ENCODE assay signal across 11 mouse cellular contexts in the genomic region with DNA sequence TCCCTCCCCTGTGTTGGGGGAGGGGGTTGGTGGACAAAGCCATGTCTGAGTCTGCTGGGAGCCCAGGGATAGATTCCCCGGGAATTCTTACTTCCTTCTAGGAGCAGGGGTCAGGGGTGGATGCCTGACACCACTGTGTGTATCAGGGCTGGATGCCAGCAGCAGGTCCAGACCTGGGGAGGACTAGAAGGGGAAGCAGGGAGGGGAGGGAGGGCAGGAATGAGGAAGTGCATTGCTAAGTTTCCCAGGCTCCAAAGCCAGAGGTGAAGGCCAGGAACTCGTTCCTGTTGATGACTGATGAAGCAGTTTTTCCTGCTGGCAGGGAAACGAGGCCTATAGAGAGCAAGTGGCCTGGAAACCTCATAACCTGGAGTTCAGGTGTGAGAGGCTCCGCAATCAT. TPM values are rescaled to one million over a fixed set of nuclear protein-coding genes. Genes with fewer than 3 reads are reported as not detected.
DNase-seq lines count a peak whose midpoint lies in the region; ATAC-seq and TF ChIP-seq lines count a peak whose summit lies in the region.
"Had no signal": no experiment of that assay in that cellular context is flagged by ENCODE, and none has a peak within 500 bp of the region (broad histone marks: within the 10 kb centered on the region; RNA-seq: fewer than 3 reads in every experiment).

No protein-coding gene starts in this region.

- TF ChIP-seq CTCF in heart, adult 2 months (IDR thresholded peaks at IDR 0.05) = no peak
- no peak for TF ChIP-seq CTCF in MEL (IDR thresholded peaks at IDR 0.05 in 2 of 3, conservative IDR thresholded peaks at IDR 0.05 in 1 of 3; ENCODE audit: control insufficient read depth in 1 of 3, insufficient read depth in 1 of 3, low read depth in 2 of 3, low read length in 3 of 3, poor library complexity in 1 of 3, severe bottlenecking in 1 of 3)

- no peak overlapping the region for H3K4me2 ChIP-seq in heart, embryonic 16.5 days (ENCODE audit: low read depth, low read length)
- no peak overlapping the region for H3K4me2 ChIP-seq in liver, embryonic 12.5 days
- H3K4me2 ChIP-seq: hindbrain, embryonic 15.5 days had no signal

- H3K4me3 ChIP-seq in heart, adult 2 months = no peak overlapping the region
- no peak overlapping the region for H3K4me3 ChIP-seq in MEL (ENCODE audit: control insufficient read depth in 1 of 2, insufficient read depth in 1 of 2, low read depth in 2 of 2, low read length in 2 of 2)
- H3K4me3 ChIP-seq in heart, embryonic 16.5 days (ENCODE audit: low read length) = no peak overlapping the region
- H3K4me3 ChIP-seq in liver, embryonic 12.5 days = no peak overlapping the region
- no peak overlapping the region for H3K4me3 ChIP-seq in limb, embryonic 10.5 days
- H3K4me3 ChIP-seq: hindbrain, embryonic 15.5 days had no signal

- peaks cover 20% of the 10 kb centered on the region for H3K4me1 ChIP-seq in heart, adult 2 months (ENCODE audit: control insufficient read depth, insufficient read depth, low read length)
- peaks cover 18 to 50% of the 10 kb centered on the region in 2 experiments for H3K4me1 ChIP-seq in MEL (ENCODE audit: control insufficient read depth in 1 of 2, insufficient read depth in 2 of 2, low read length in 2 of 2)
- peaks cover 45% of the 10 kb centered on the region for H3K4me1 ChIP-seq in heart, embryonic 16.5 days (ENCODE audit: control insufficient read depth, insufficient read depth, low read length)
- H3K4me1 ChIP-seq in liver, embryonic 12.5 days = peaks cover 93% of the 10 kb centered on the region
- peaks cover 68% of the 10 kb centered on the region for H3K4me1 ChIP-seq in limb, embryonic 10.5 days

- peak overlapping the region; percentile 7; the same call in 1 of the 2 replicates for H3K27ac ChIP-seq in heart, adult 2 months
- H3K27ac ChIP-seq in MEL (ENCODE audit: control insufficient read depth, low read depth, low read length) = no peak overlapping the region
- H3K27ac ChIP-seq in heart, embryonic 16.5 days (ENCODE audit: low read length) = peak overlapping the region; percentile 74
- peak overlapping the region; percentile 88 for H3K27ac ChIP-seq in liver, embryonic 12.5 days
- no peak overlapping the region for H3K27ac ChIP-seq in limb, embryonic 10.5 days
- H3K27ac ChIP-seq: hindbrain, embryonic 15.5 days had no signal

- WGBS in heart, adult 2 months = 42% methylated on average over 4 of the region's 4 CpGs
- WGBS in heart, embryonic 16.5 days = 35% methylated on average over 4 of the region's 4 CpGs
- 34% methylated on average over 4 of the region's 4 CpGs for WGBS in liver, embryonic 12.5 days (ENCODE audit: insufficient replicate concordance)
- 35% methylated on average over 4 of the region's 4 CpGs for WGBS in limb, embryonic 10.5 days

- no peaks in the 10 kb centered on the region for H3K9me3 ChIP-seq in MEL (replicated peaks; ENCODE audit: insufficient read depth, low read length)
- no peaks in the 10 kb centered on the region for H3K9me3 ChIP-seq in heart, embryonic 16.5 days (replicated peaks; ENCODE audit: control insufficient read depth, low read length)
- no peaks in the 10 kb centered on the region for H3K9me3 ChIP-seq in liver, embryonic 12.5 days (replicated peaks)
- no peaks in the 10 kb centered on the region for H3K9me3 ChIP-seq in limb, embryonic 10.5 days (replicated peaks)
- H3K9me3 ChIP-seq: hindbrain, embryonic 15.5 days had no signal

- no peak for TF ChIP-seq RAD21 in MEL (IDR thresholded peaks at IDR 0.05; ENCODE audit: low read depth, low read length)

- H3K9ac ChIP-seq in heart, adult 2 months (ENCODE audit: low read depth, low read length) = no peak overlapping the region
- H3K9ac ChIP-seq in MEL (ENCODE audit: control insufficient read depth, low read depth, low read length, poor library complexity, severe bottlenecking) = no peak overlapping the region
- no peak overlapping the region for H3K9ac ChIP-seq in heart, embryonic 16.5 days (ENCODE audit: low read length)
- no peak overlapping the region for H3K9ac ChIP-seq in liver, embryonic 12.5 days
- H3K9ac ChIP-seq: hindbrain, embryonic 15.5 days had no signal

- ATAC-seq in heart, embryonic 16.5 days (replicated peaks; ENCODE audit: extremely low read depth, insufficient read depth, low FRiP score) = no peak
- ATAC-seq in liver, embryonic 12.5 days = no peak

- intact Hi-C loops in heart, adult 2 months (cut with DNase I) = no loop called here
- intact Hi-C loops in heart, postnatal 36 days (cut with DNase I) = loop anchor here (1.0 kb wide), 1 partner anchor 16 kb away; no protein-coding TSS in a partner anchor

- no peak for DNase-seq in heart, adult 2 months
- no peak for DNase-seq in heart, postnatal 36 days
- DNase-seq in MEL (ENCODE audit: low read depth, low spot score) = peak; percentile 65
- no peak for DNase-seq in limb, embryonic 10.5 days (ENCODE audit: low spot score)
- DNase-seq in ovary, postnatal 10 days (ENCODE audit: low spot score) = no peak
- DNase-seq in adrenal gland, adult 18-20 months (ENCODE audit: low spot score in 2 of 2) = no peak
- DNase-seq: thymus, adult 2 months had no signal

- no peaks in the 10 kb centered on the region for H3K79me2 ChIP-seq in heart, adult 2 months (replicated peaks; ENCODE audit: control insufficient read depth, insufficient read depth, low read length)
- no peaks in the 10 kb centered on the region; the same call in 1 of the 2 replicates for H3K79me2 ChIP-seq in MEL (ENCODE audit: control insufficient read depth, insufficient read depth, low read length, poor library complexity)

- no peak for TF ChIP-seq POLR2A in heart, adult 2 months (IDR thresholded peaks at IDR 0.05; ENCODE audit: insufficient read depth, low read depth, low read length)
- no peak for TF ChIP-seq POLR2A in MEL (IDR thresholded peaks at IDR 0.05; ENCODE audit: control insufficient read depth in 1 of 2, insufficient read depth in 1 of 2, low read depth in 1 of 2, low read length in 2 of 2, poor library complexity in 1 of 2)

- no peaks in the 10 kb centered on the region for H3K36me3 ChIP-seq in heart, adult 2 months (ENCODE audit: control insufficient read depth, insufficient read depth, low read length)
- peaks cover 0 to 27% of the 10 kb centered on the region in 2 experiments; a peak in 2 of 4 replicates for H3K36me3 ChIP-seq in MEL (ENCODE audit: control insufficient read depth in 1 of 2, insufficient read depth in 2 of 2, low read length in 2 of 2)
- H3K36me3 ChIP-seq in heart, embryonic 16.5 days (ENCODE audit: control insufficient read depth, insufficient read depth) = no peaks in the 10 kb centered on the region
- H3K36me3 ChIP-seq in liver, embryonic 12.5 days = no peaks in the 10 kb centered on the region
- H3K36me3 ChIP-seq in limb, embryonic 10.5 days = no peaks in the 10 kb centered on the region
- H3K36me3 ChIP-seq: hindbrain, embryonic 15.5 days had no signal

- no peak for TF ChIP-seq EP300 in heart, adult 2 months (IDR thresholded peaks at IDR 0.05; ENCODE audit: insufficient read depth, low read depth, low read length)
- no peak for TF ChIP-seq EP300 in MEL (IDR thresholded peaks at IDR 0.05; ENCODE audit: low read depth in 1 of 2, low read length in 2 of 2)

- no peaks in the 10 kb centered on the region for H3K27me3 ChIP-seq in heart, adult 2 months (ENCODE audit: control insufficient read depth, insufficient read depth, low read length)
- no peaks in the 10 kb centered on the region for H3K27me3 ChIP-seq in MEL (ENCODE audit: control insufficient read depth in 1 of 2, insufficient read depth in 2 of 2, low read length in 2 of 2)
- peaks cover 41% of the 10 kb centered on the region for H3K27me3 ChIP-seq in heart, embryonic 16.5 days (ENCODE audit: control insufficient read depth, insufficient read depth, low read length)
- H3K27me3 ChIP-seq in liver, embryonic 12.5 days (replicated peaks) = peaks cover 52% of the 10 kb centered on the region
- H3K27me3 ChIP-seq in limb, embryonic 10.5 days (ENCODE audit: low read depth, poor library complexity, severe bottlenecking) = peaks cover 99% of the 10 kb centered on the region

RNA-seq across cellular contexts. Expression of a gene that starts 10.2 kb away (rescaled TPM):
- 10 to 100 TPM; 40.9 to 52.1 TPM for total RNA-seq in heart, adult 2 months (2021)
- 40.2 and 52.0 TPM in 2 replicates for polyA plus RNA-seq in heart, adult 2 months (2012; rRNA removed)
- 10 to 100 TPM; 32.7 to 38.8 TPM for total RNA-seq in heart, postnatal 36 days (2021)
- 62.5 and 77.2 TPM in 2 replicates for total RNA-seq in MEL (2012; rRNA removed)
- 10 to 100 TPM; 51.4 to 66.8 TPM for polyA plus RNA-seq in MEL (2012; ENCODE audit: insufficient read depth in 1 of 2, insufficient read length in 2 of 2, low read depth in 1 of 2, low replicate concordance in 2 of 2, missing spikeins in 1 of 2)
- polyA plus RNA-seq in heart, embryonic 16.5 days (2015; fragmentation: Nextera tagmentation; extraction: Ambion mirVana) = 3.2 and 4.8 TPM in 2 replicates
- 88.6 and 94.9 TPM in 2 replicates for polyA plus RNA-seq in liver, embryonic 12.5 days (2016; fragmentation: Nextera tagmentation; extraction: Ambion mirVana)
- polyA plus RNA-seq in limb, embryonic 10.5 days (2016; fragmentation: Nextera tagmentation; extraction: Ambion mirVana) = 4.3 and 6.0 TPM in 2 replicates
- total RNA-seq in adrenal gland, adult 18-20 months (2021) = 10 to 100 TPM; 11.4 to 31.6 TPM

RNA-seq across cellular contexts. Expression of a gene that starts 15.3 kb away (rescaled TPM):
- 1 to 10 TPM; 2.5 to 2.7 TPM for total RNA-seq in heart, adult 2 months (2021)
- polyA plus RNA-seq in heart, adult 2 months (2012; rRNA removed) = 9.2 and 10.9 TPM in 2 replicates
- total RNA-seq in heart, postnatal 36 days (2021) = 1 to 10 TPM; 2.9 to 3.0 TPM
- 0.04 TPM in 1 of 2 replicates, not detected in the other for total RNA-seq in MEL (2012; rRNA removed)
- polyA plus RNA-seq in MEL (2012; ENCODE audit: insufficient read depth in 1 of 2, insufficient read length in 2 of 2, low read depth in 1 of 2, low replicate concordance in 2 of 2, missing spikeins in 1 of 2) = under 1 TPM in 1 of 2 experiments, not detected in 1; 0.17 TPM
- polyA plus RNA-seq in heart, embryonic 16.5 days (2015; fragmentation: Nextera tagmentation; extraction: Ambion mirVana) = 13.3 and 14.9 TPM in 2 replicates
- 15.5 and 18.2 TPM in 2 replicates for polyA plus RNA-seq in liver, embryonic 12.5 days (2016; fragmentation: Nextera tagmentation; extraction: Ambion mirVana)
- 5.1 and 6.5 TPM in 2 replicates for polyA plus RNA-seq in limb, embryonic 10.5 days (2016; fragmentation: Nextera tagmentation; extraction: Ambion mirVana)
- 1 to 10 TPM; 3.3 to 4.1 TPM for total RNA-seq in adrenal gland, adult 18-20 months (2021)

RNA-seq across cellular contexts. Expression of a gene that starts 25.5 kb away (rescaled TPM):
- total RNA-seq in heart, adult 2 months (2021) = not detected
- not detected in 2 replicates for polyA plus RNA-seq in heart, adult 2 months (2012; rRNA removed)
- not detected for total RNA-seq in heart, postnatal 36 days (2021)
- not detected in 2 replicates for total RNA-seq in MEL (2012; rRNA removed)
- not detected for polyA plus RNA-seq in MEL (2012; ENCODE audit: insufficient read depth in 1 of 2, insufficient read length in 2 of 2, low read depth in 1 of 2, low replicate concordance in 2 of 2, missing spikeins in 1 of 2)
- 1.3 and 1.4 TPM in 2 replicates for polyA plus RNA-seq in heart, embryonic 16.5 days (2015; fragmentation: Nextera tagmentation; extraction: Ambion mirVana)
- polyA plus RNA-seq in liver, embryonic 12.5 days (2016; fragmentation: Nextera tagmentation; extraction: Ambion mirVana) = 0.28 TPM in 1 of 2 replicates, not detected in the other
- polyA plus RNA-seq in limb, embryonic 10.5 days (2016; fragmentation: Nextera tagmentation; extraction: Ambion mirVana) = not detected in 2 replicates
- not detected for total RNA-seq in adrenal gland, adult 18-20 months (2021)
- polyA plus RNA-seq: embryonic facial prominence, embryonic 11.5 days had no signal

RNA-seq across cellular contexts. Expression of a gene that starts 53.5 kb away (rescaled TPM):
- total RNA-seq in heart, adult 2 months (2021) = under 1 TPM; 0.36 to 0.39 TPM
- polyA plus RNA-seq in heart, adult 2 months (2012; rRNA removed) = 0.23 and 0.88 TPM in 2 replicates
- under 1 TPM; 0.57 to 0.58 TPM for total RNA-seq in heart, postnatal 36 days (2021)
- not detected in 2 replicates for total RNA-seq in MEL (2012; rRNA removed)
- not detected for polyA plus RNA-seq in MEL (2012; ENCODE audit: insufficient read depth in 1 of 2, insufficient read length in 2 of 2, low read depth in 1 of 2, low replicate concordance in 2 of 2, missing spikeins in 1 of 2)
- polyA plus RNA-seq in heart, embryonic 16.5 days (2015; fragmentation: Nextera tagmentation; extraction: Ambion mirVana) = 2.6 and 6.1 TPM in 2 replicates
- 1.8 and 2.4 TPM in 2 replicates for polyA plus RNA-seq in liver, embryonic 12.5 days (2016; fragmentation: Nextera tagmentation; extraction: Ambion mirVana)
- 11.4 and 13.7 TPM in 2 replicates for polyA plus RNA-seq in limb, embryonic 10.5 days (2016; fragmentation: Nextera tagmentation; extraction: Ambion mirVana)
- total RNA-seq in adrenal gland, adult 18-20 months (2021) = not detected

RNA-seq across cellular contexts. Expression of a gene that starts 54.6 kb away (rescaled TPM):
- total RNA-seq in heart, adult 2 months (2021) = 10 to 100 TPM; 55.3 to 58.5 TPM
- 105 and 106 TPM in 2 replicates for polyA plus RNA-seq in heart, adult 2 months (2012; rRNA removed)
- 10 to 100 TPM; 54.6 to 62.5 TPM for total RNA-seq in heart, postnatal 36 days (2021)
- total RNA-seq in MEL (2012; rRNA removed) = not detected in 2 replicates
- polyA plus RNA-seq in MEL (2012; ENCODE audit: insufficient read depth in 1 of 2, insufficient read length in 2 of 2, low read depth in 1 of 2, low replicate concordance in 2 of 2, missing spikeins in 1 of 2) = not detected
- 19.6 and 27.3 TPM in 2 replicates for polyA plus RNA-seq in heart, embryonic 16.5 days (2015; fragmentation: Nextera tagmentation; extraction: Ambion mirVana)
- polyA plus RNA-seq in liver, embryonic 12.5 days (2016; fragmentation: Nextera tagmentation; extraction: Ambion mirVana) = 13.0 and 15.1 TPM in 2 replicates
- polyA plus RNA-seq in limb, embryonic 10.5 days (2016; fragmentation: Nextera tagmentation; extraction: Ambion mirVana) = 30.4 and 32.0 TPM in 2 replicates
- total RNA-seq in adrenal gland, adult 18-20 months (2021) = 100 to 1,000 TPM; 113 to 138 TPM

Comparison
In these comparisons a context has a peak if more than half of its experiments do, and no peak if none do; other contexts are left out.
1. H3K27ac ChIP-seq: peak in heart, adult 2 months (single experiment), heart, embryonic 16.5 days (single experiment) and liver, embryonic 12.5 days (single experiment); none in MEL (single experiment) and limb, embryonic 10.5 days (single experiment).